Mouse (Mus musculus) C2C12 (cell line): ENCODE results near the gene Slc4a4. TPM values are rescaled to one million over a fixed set of nuclear protein-coding genes. Genes with fewer than 3 reads are reported as not detected.
A peak's percentile ranks its signal among the peaks of the same experiment; 100 is the strongest.

Experiments used
- H3K27me3 ChIP-seq: one replicate; pipeline ENCODE4 v1.6.1; 2011; ENCODE audit not compliant: control insufficient read depth, insufficient read depth, insufficient read length
- H3K36me3 ChIP-seq: one replicate; pipeline ENCODE4 v1.6.1; 2011; ENCODE audit not compliant: control insufficient read depth, insufficient read depth
- H3K4me3 ChIP-seq: one replicate; pipeline ENCODE4 v1.5.1; 2011; ENCODE audit warnings: mild to moderate bottlenecking, control low read depth; ENCODE audit not compliant: poor library complexity, insufficient read depth, severe bottlenecking
- H3K79me2 ChIP-seq: one replicate; pipeline ENCODE4 v1.6.1; 2011; ENCODE audit not compliant: control insufficient read depth, insufficient read depth
- H3K79me3 ChIP-seq: one replicate; pipeline ENCODE4 v1.6.1; 2011; ENCODE audit warnings: low read depth, control low read depth
- H3ac ChIP-seq: one replicate; pipeline ENCODE3; 2011; ENCODE audit warnings: low read depth; ENCODE audit not compliant: control insufficient read depth, insufficient read length
- CEBPB ChIP-seq: IDR thresholded peaks from one replicate; pipeline ENCODE4 v1.6.1; 2011; ENCODE audit warnings: low read depth, mild to moderate bottlenecking, control low read depth, moderate library complexity
- CTCF ChIP-seq: IDR thresholded peaks from one replicate; pipeline ENCODE4 v1.5.1; 2011; ENCODE audit not compliant: control insufficient read depth, insufficient read depth, insufficient read length
- FOSL1 ChIP-seq: IDR thresholded peaks from one replicate; pipeline ENCODE4 v1.8.0; 2011; ENCODE audit warnings: mild to moderate bottlenecking, low read length; ENCODE audit not compliant: poor library complexity, insufficient read depth, severe bottlenecking
- MAX ChIP-seq: IDR thresholded peaks from one replicate; pipeline ENCODE4 v1.6.1; 2011; ENCODE audit warnings: mild to moderate bottlenecking, control low read depth
- MYOD1 ChIP-seq: IDR thresholded peaks from one replicate; pipeline ENCODE4 v1.6.1; 2011; ENCODE audit warnings: low read depth; ENCODE audit not compliant: control insufficient read depth, insufficient read length
- MYOG ChIP-seq: IDR thresholded peaks from one replicate; pipeline ENCODE4 v1.6.1; 2011; ENCODE audit not compliant: control insufficient read depth, insufficient read length; ENCODE audit errors: extremely low read depth
- USF1 ChIP-seq: IDR thresholded peaks from one replicate; pipeline ENCODE4 v1.6.1; 2011; ENCODE audit warnings: low read depth, mild to moderate bottlenecking, control low read depth, moderate library complexity
- polyA plus RNA-seq: library from polyadenylated mRNA; unstranded; fragments of >200 nt; fragmentation: generic; extraction: Trizol; gene quantifications from one replicate; pipeline ENCODE4 v1.2.1, GENCODE M21; 2012; ENCODE audit warnings: missing spikeins

Slc4a4 gene
- polyA plus RNA-seq, 1 experiment, result 0.06 TPM

GRCm38 (mm10) chr5:89198501-89198900, 311.9 kb downstream of the Slc4a4 start:
- Histone ChIP-seq H3K27me3 (no peaks in the 10 kb centered on the region), H3K36me3 (no peaks in the 10 kb centered on the region), H3K79me3 (no peaks in the 10 kb centered on the region), H3K79me2 (no peaks in the 10 kb centered on the region), H3K4me3 (no peak overlapping the region), H3ac (no peak overlapping the region)
- TF ChIP-seq CTCF (no peak), CEBPB (no peak)

GRCm38 (mm10) chr5:89209973-89210703, 323.5 kb downstream of the Slc4a4 start:
- H3ac ChIP-seq, result no peak overlapping the region
- H3K27me3 ChIP-seq, result no peaks in the 10 kb centered on the region
- H3K4me3 ChIP-seq, result no peak overlapping the region
- TF ChIP-seq MAX (no peak), USF1 (no peak), CTCF (no peak), MYOG (no peak), CEBPB (no peak), FOSL1 (no peak), MYOD1 (no peak)
- H3K36me3 ChIP-seq, result no peaks in the 10 kb centered on the region
- no peaks in the 10 kb centered on the region for H3K79me2 ChIP-seq
- H3K79me3 ChIP-seq, result no peaks in the 10 kb centered on the region

GRCm38 (mm10) chr5:89211057-89211456, 324.4 kb downstream of the Slc4a4 start:
- no peaks in the 10 kb centered on the region for H3K79me2 ChIP-seq
- no peaks in the 10 kb centered on the region for H3K27me3 ChIP-seq
- no peaks in the 10 kb centered on the region for H3K36me3 ChIP-seq
- H3K79me3 ChIP-seq, result no peaks in the 10 kb centered on the region
- TF ChIP-seq MAX, result no peak
- no peak for TF ChIP-seq CTCF
- no peak for TF ChIP-seq USF1
- TF ChIP-seq MYOD1, result no peak
- no peak for TF ChIP-seq MYOG
- no peak for TF ChIP-seq CEBPB
- TF ChIP-seq FOSL1, result no peak
- H3ac ChIP-seq, result no peak overlapping the region
- H3K4me3 ChIP-seq, result no peak overlapping the region

- Histone ChIP-seq H3ac (no peak overlapping the region), H3K36me3 (no peaks in the 10 kb centered on the region), H3K4me3 (no peak overlapping the region), H3K27me3 (no peaks in the 10 kb centered on the region), H3K79me2 (no peaks in the 10 kb centered on the region), H3K79me3 (no peaks in the 10 kb centered on the region)
- TF ChIP-seq MYOG (no peak), CEBPB (no peak), FOSL1 (no peak)
Observed at GRCm38 (mm10) chr5:89218222-89218621, 331.6 kb downstream of the Slc4a4 start.

GRCm38 (mm10) chr5:89218709-89219108, 332.1 kb downstream of the Slc4a4 start:
- Histone ChIP-seq H3ac (no peak overlapping the region), H3K27me3 (no peaks in the 10 kb centered on the region), H3K4me3 (no peak overlapping the region), H3K36me3 (no peaks in the 10 kb centered on the region), H3K79me3 (no peaks in the 10 kb centered on the region), H3K79me2 (no peaks in the 10 kb centered on the region)
- TF ChIP-seq USF1 (no peak), CEBPB (no peak), FOSL1 (no peak), MYOG (no peak), MAX (no peak), CTCF (no peak), MYOD1 (no peak)

- no peak overlapping the region for H3ac ChIP-seq
- H3K79me3 ChIP-seq, result no peaks in the 10 kb centered on the region
- no peak overlapping the region for H3K4me3 ChIP-seq
- H3K79me2 ChIP-seq, result no peaks in the 10 kb centered on the region
- TF ChIP-seq MAX, result no peak
- TF ChIP-seq CTCF, result peak; percentile 35
- no peaks in the 10 kb centered on the region for H3K36me3 ChIP-seq
- H3K27me3 ChIP-seq, result no peaks in the 10 kb centered on the region
Observed at GRCm38 (mm10) chr5:89221658-89222057, 335.0 kb downstream of the Slc4a4 start.
